Mouse (Mus musculus): Measurements from ENCODE around the gene Rasal1. TPM values are rescaled to one million over a fixed set of nuclear protein-coding genes. Genes with fewer than 3 reads are reported as not detected.

Rasal1 gene
- polyA plus RNA-seq, 1 experiment from 2014 or later: not detected

DNA sequence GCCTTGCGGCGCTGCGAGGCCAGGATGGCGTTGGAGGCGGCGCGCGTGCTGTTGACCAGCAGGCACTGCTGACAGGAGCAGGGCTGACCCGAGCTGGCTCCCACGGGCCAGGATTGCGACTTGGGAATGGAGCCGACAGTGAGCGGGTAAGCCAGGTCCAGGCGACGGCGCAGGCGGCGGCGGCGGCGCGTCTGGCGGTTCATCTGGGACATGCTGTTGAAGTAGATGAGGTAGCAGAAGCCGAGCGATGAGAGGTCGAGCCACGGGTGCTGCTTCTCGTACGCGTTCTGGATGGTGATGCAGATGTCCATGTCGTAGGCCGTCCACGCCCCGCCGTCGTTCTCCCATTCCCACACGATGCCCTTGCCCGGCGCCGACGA lies 46.1 kb downstream of the Rasal1 start:
- DNase-seq: no peak
- H3K4me1 ChIP-seq (ENCODE audit: insufficient read depth): no peaks in the 10 kb centered on the region; the same call in 1 of the 2 replicates
- H3K27me3 ChIP-seq (ENCODE audit: insufficient read depth, low read length): peaks cover 56% of the 10 kb centered on the region
- peak overlapping the region; percentile 45 for H3K4me2 ChIP-seq
- ATAC-seq (ENCODE audit: insufficient read depth): no peak
- WGBS: 6% methylated on average over 41 of the region's 41 CpGs
- peak overlapping the region; percentile 20 for H3K4me3 ChIP-seq (ENCODE audit: low read depth, low read length)
- no peaks in the 10 kb centered on the region for H3K36me3 ChIP-seq (ENCODE audit: insufficient read depth)
- H3K9ac ChIP-seq: no peak overlapping the region
- TF ChIP-seq CTCF (IDR thresholded peaks at IDR 0.05; ENCODE audit: low read depth): no peak
- H3K27ac ChIP-seq (ENCODE audit: low read depth): no peak overlapping the region
- H3K9me3 ChIP-seq (ENCODE audit: low read depth, low read length): no peaks in the 10 kb centered on the region

DNA sequence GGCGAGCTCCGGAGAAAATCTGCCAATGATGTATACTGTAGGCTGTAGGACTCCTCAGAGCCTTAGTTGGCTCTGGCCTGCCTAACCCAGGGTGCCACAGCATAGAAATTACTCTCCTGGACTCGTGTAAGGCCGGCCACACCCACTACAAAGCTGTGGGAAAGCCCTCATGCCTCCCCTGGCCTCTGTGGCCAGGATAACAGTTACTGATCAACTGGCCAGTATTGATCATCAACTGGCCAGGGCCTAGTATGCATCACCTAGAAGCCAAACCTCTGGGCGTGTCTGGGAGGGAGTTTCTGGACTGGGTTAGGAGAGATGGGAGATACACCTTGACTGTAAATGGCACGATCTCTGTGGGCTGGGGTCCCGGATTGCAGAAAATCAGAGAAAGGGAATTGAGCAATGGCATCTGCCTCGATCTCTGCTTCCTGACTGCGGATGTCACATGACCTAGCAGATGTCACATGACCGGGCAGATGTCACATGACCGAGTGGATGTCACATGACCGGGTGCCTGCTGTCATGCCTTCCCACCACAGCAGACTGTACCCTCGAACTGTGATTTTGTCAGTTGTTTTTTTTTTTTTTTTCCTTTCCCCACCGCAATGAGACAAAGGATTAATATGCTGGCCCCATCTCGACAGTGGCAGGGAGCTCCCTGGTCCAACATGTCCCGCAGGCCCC lies 47.6 kb downstream of the Rasal1 start:
- 68% methylated on average over 16 of the region's 16 CpGs for WGBS
- H3K9ac ChIP-seq: no peak overlapping the region
- no peaks in the 10 kb centered on the region; the same call in 1 of the 2 replicates for H3K4me1 ChIP-seq (ENCODE audit: insufficient read depth)
- no peak overlapping the region for H3K4me2 ChIP-seq
- TF ChIP-seq CTCF (IDR thresholded peaks at IDR 0.05; ENCODE audit: low read depth): no peak
- H3K27me3 ChIP-seq (ENCODE audit: insufficient read depth, low read length): peaks cover 55% of the 10 kb centered on the region
- H3K36me3 ChIP-seq (ENCODE audit: insufficient read depth): no peaks in the 10 kb centered on the region
- H3K4me3 ChIP-seq (ENCODE audit: low read depth, low read length): no peak overlapping the region
- no peaks in the 10 kb centered on the region for H3K9me3 ChIP-seq (ENCODE audit: low read depth, low read length)
- no peak for DNase-seq
- no peak overlapping the region for H3K27ac ChIP-seq (ENCODE audit: low read depth)
- no peak; the same call in 1 of the 2 replicates for ATAC-seq (ENCODE audit: insufficient read depth)

DNA sequence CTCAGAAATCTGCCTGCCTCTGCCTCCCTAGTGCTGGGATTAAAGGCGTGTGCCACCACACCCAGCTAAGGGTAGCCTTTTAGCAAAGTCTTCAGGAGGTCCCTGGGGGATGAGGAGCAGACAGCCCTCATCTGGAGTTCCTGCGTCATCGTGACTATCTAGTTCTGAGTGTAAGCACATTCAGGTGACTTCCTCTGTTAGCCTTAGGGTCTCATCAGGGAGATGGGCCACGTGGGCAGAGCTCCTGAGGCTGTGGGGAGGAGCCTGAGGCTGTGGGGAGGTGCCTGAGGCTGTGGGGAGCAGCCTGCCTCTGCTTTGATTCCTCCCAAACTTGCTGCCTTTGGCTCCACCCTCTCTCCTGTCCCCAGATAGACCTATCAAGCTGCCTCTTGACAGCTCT lies 48.3 kb downstream of the Rasal1 start:
- Histone ChIP-seq H3K27ac (ENCODE audit: low read depth) (no peak overlapping the region), H3K4me2 (no peak overlapping the region), H3K4me1 (ENCODE audit: insufficient read depth) (no peaks in the 10 kb centered on the region; the same call in 1 of the 2 replicates), H3K27me3 (ENCODE audit: insufficient read depth, low read length) (peaks cover 55% of the 10 kb centered on the region), H3K9ac (no peak overlapping the region), H3K9me3 (ENCODE audit: low read depth, low read length) (no peaks in the 10 kb centered on the region), H3K4me3 (ENCODE audit: low read depth, low read length) (no peak overlapping the region), H3K36me3 (ENCODE audit: insufficient read depth) (no peaks in the 10 kb centered on the region)
- no peak for DNase-seq
- no peak for ATAC-seq (ENCODE audit: insufficient read depth)
- no peak for TF ChIP-seq CTCF (IDR thresholded peaks at IDR 0.05; ENCODE audit: low read depth)
- 60% methylated on average over 4 of the region's 4 CpGs for WGBS

DNA sequence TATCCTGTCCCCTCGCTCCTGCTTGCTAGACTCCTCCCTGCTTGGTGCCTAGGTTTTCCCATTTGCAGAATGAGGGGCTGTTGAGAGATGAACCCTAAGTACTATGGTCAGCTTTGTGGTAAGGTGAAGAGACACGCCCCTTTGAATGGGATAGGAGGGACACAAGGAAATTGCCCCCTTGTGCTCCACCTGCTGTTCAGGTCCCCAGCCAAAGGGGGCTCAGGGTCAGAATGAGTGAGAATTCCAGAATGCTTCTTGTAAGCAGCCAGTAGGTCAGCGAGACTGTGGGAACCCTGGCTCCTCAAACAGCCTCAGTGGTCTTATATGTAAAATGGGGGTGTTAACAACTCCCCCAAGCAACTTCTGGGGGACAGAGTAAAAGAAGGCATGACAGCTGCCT lies 49.6 kb downstream of the Rasal1 start:
- no peaks in the 10 kb centered on the region for H3K9me3 ChIP-seq (ENCODE audit: low read depth, low read length)
- H3K36me3 ChIP-seq (ENCODE audit: insufficient read depth): no peaks in the 10 kb centered on the region
- H3K4me2 ChIP-seq: no peak overlapping the region
- 50% methylated on average over 3 of the region's 3 CpGs for WGBS
- DNase-seq (no peak), ATAC-seq (ENCODE audit: insufficient read depth) (no peak)
- no peaks in the 10 kb centered on the region; the same call in 1 of the 2 replicates for H3K4me1 ChIP-seq (ENCODE audit: insufficient read depth)
- peaks cover 47% of the 10 kb centered on the region for H3K27me3 ChIP-seq (ENCODE audit: insufficient read depth, low read length)
- H3K27ac ChIP-seq (ENCODE audit: low read depth): no peak overlapping the region
- TF ChIP-seq CTCF (IDR thresholded peaks at IDR 0.05; ENCODE audit: low read depth): no peak
- no peak overlapping the region for H3K9ac ChIP-seq
- no peak overlapping the region for H3K4me3 ChIP-seq (ENCODE audit: low read depth, low read length)

DNA sequence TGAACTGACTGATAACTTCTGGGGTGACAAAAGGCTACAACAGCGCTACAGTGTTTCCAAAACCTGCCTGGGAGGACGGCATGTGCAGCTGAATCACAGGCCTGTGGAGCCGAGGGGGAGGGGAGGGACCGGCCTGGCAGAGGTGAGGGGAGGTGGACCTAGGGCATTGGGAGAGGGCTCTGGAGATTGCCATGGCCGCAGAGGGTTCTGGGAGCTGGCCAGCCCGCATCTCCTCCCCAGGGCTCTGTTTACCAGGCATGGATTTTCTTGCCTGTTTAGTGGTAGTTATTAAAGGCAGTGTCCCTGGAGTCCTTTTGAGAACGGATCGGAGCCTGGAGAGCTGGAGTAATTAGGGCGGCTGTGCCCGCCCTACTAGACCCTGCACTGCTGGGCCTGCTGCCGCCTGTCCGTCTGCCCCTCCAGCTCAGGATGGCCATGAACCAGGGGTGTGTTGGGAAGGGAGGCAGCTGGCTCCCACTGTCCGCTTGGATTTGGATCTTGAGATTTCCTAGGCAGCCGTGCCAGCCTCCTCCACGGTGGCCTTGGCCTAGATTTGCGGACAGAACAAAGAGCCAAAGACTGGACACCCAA lies 50.3 kb downstream of the Rasal1 start:
- H3K9me3 ChIP-seq (ENCODE audit: low read depth, low read length): no peaks in the 10 kb centered on the region
- H3K4me1 ChIP-seq (ENCODE audit: insufficient read depth): no peaks in the 10 kb centered on the region; the same call in 1 of the 2 replicates
- TF ChIP-seq CTCF (IDR thresholded peaks at IDR 0.05; ENCODE audit: low read depth): no peak
- H3K27ac ChIP-seq (ENCODE audit: low read depth): no peak overlapping the region
- no peak overlapping the region for H3K4me2 ChIP-seq
- WGBS: 45% methylated on average over 16 of the region's 16 CpGs
- ATAC-seq (ENCODE audit: insufficient read depth) (no peak; the same call in 1 of the 2 replicates), DNase-seq (peak; percentile 30)
- no peak overlapping the region for H3K9ac ChIP-seq
- H3K27me3 ChIP-seq (ENCODE audit: insufficient read depth, low read length): peaks cover 39% of the 10 kb centered on the region
- no peak overlapping the region for H3K4me3 ChIP-seq (ENCODE audit: low read depth, low read length)
- no peaks in the 10 kb centered on the region for H3K36me3 ChIP-seq (ENCODE audit: insufficient read depth)

DNA sequence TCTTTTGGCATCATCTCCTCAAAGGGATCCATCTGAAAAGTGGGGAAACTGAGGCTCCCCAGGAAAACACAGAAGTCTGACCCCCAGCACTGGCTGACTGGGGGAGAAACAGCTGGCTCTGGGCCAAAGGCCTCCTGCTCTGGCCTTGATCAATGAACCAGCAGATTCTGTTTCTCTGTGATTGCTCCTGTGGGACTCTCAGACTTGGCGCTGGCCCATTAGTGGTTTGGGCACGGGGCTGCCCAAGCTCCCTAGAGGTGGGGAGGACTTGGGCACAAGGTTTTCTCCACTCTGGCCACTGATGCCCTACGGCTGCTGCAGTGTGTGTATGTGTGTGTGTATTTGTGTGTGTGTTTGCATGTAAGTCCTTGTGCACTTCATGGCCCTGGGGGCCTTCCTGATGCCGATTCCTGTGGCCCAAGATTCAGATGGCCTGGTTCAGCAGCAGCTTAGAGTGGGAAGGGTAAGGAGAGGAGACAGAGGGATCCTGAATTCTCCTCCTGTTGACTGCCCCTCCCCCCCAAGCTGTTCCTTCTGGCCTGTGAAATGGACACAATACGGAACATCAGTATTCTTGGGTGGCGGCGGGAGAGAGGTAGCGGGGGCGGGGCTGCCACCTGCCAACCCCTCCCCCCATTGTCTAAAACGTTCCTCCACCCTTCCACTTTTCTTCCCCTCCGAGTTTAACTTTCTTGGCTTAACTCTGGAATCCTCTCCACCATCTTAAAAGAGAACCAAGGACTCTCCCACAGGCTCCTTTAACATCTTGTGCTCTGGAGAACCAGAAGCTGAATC lies 52.6 kb downstream of the Rasal1 start:
- DNase-seq: no peak
- Histone ChIP-seq H3K4me2 (no peak overlapping the region), H3K27ac (ENCODE audit: low read depth) (no peak overlapping the region), H3K27me3 (ENCODE audit: insufficient read depth, low read length) (peaks cover 16% of the 10 kb centered on the region), H3K36me3 (ENCODE audit: insufficient read depth) (no peaks in the 10 kb centered on the region), H3K4me1 (ENCODE audit: insufficient read depth) (no peaks in the 10 kb centered on the region), H3K9me3 (ENCODE audit: low read depth, low read length) (no peaks in the 10 kb centered on the region), H3K9ac (no peak overlapping the region), H3K4me3 (ENCODE audit: low read depth, low read length) (no peak overlapping the region)
- WGBS: 52% methylated on average over 11 of the region's 11 CpGs
- no peak for ATAC-seq (ENCODE audit: insufficient read depth)
- no peak for TF ChIP-seq CTCF (IDR thresholded peaks at IDR 0.05; ENCODE audit: low read depth)

DNA sequence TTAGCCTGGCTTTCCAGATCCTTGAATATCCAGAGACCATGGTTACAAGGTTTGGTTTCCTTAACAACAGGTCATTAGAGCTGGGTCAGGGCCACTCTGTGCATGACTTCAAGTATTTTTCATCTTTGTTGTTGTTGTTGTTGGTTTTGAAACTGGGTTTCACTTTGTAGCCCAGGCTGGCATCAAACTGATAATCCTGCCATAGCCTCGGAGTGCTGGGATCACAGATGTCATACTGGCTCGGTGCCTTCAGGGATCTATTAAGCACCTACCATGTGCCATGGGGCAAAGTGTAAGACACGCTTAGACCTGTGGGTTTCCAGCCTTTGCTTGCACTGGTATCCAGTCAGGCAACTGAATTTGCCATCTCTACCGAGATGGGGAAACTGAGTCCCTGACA lies 53.8 kb downstream of the Rasal1 start:
- WGBS: 75% methylated on average over 4 of the region's 4 CpGs
- H3K36me3 ChIP-seq (ENCODE audit: insufficient read depth): no peaks in the 10 kb centered on the region
- no peak overlapping the region for H3K27ac ChIP-seq (ENCODE audit: low read depth)
- no peak for TF ChIP-seq CTCF (IDR thresholded peaks at IDR 0.05; ENCODE audit: low read depth)
- H3K4me3 ChIP-seq (ENCODE audit: low read depth, low read length): no peak overlapping the region
- no peak overlapping the region for H3K9ac ChIP-seq
- no peaks in the 10 kb centered on the region for H3K9me3 ChIP-seq (ENCODE audit: low read depth, low read length)
- no peak overlapping the region for H3K4me2 ChIP-seq
- no peaks in the 10 kb centered on the region for H3K4me1 ChIP-seq (ENCODE audit: insufficient read depth)
- no peak for ATAC-seq (ENCODE audit: insufficient read depth)
- no peak for DNase-seq
- H3K27me3 ChIP-seq (ENCODE audit: insufficient read depth, low read length): peaks cover 6% of the 10 kb centered on the region; the same call in 1 of the 2 replicates
